Mouse (Mus musculus): ENCODE measurements around the gene Dnmt3a. TPM values are rescaled to one million over a fixed set of nuclear protein-coding genes. Genes with fewer than 3 reads are reported as not detected.

Dnmt3a gene
- polyA plus RNA-seq, 2 experiments = 48.7 to 74.5 TPM

- peaks cover 49% of the 10 kb centered on the region for H3K4me1 ChIP-seq (ENCODE audit: control insufficient read depth, insufficient read depth, low read length)
- ATAC-seq (ENCODE audit: low FRiP score, low read depth) (peak; percentile 83), DNase-seq (ENCODE audit: low spot score) (peak; percentile 90)
- H3K9me3 ChIP-seq (ENCODE audit: control insufficient read depth, low read length) = no peaks in the 10 kb centered on the region
- peak overlapping the region; percentile 91 for H3K27ac ChIP-seq (replicated peaks; ENCODE audit: low read depth, low read length)
- 4% methylated on average over 33 of the region's 45 CpGs for WGBS
- peak overlapping the region; percentile 75 for H3K9ac ChIP-seq (ENCODE audit: low read depth, low read length, severe bottlenecking)
- TF ChIP-seq POLR2A (IDR thresholded peaks at IDR 0.05; ENCODE audit: borderline replicate concordance, extremely low read depth, insufficient read depth, insufficient read length) = 0 out of 2 replicates have a peak, but pooled peaks have one; percentile 28
- H3K27me3 ChIP-seq (ENCODE audit: control insufficient read depth, insufficient read depth, low read length) = no peaks in the 10 kb centered on the region
- peaks cover 31% of the 10 kb centered on the region for H3K36me3 ChIP-seq (ENCODE audit: control insufficient read depth, insufficient read depth, low read length)
- H3K4me2 ChIP-seq (replicated peaks; ENCODE audit: low read depth, low read length, severe bottlenecking) = peak overlapping the region; percentile 73
- H3K4me3 ChIP-seq (replicated peaks; ENCODE audit: low read length) = peak overlapping the region; percentile 50
Measured at GRCm38 (mm10) chr12:3890753-3891751, 85.2 kb downstream of the Dnmt3a start.

- 0 out of 2 replicates have a peak, but pooled peaks have one; percentile 20 for TF ChIP-seq POLR2A (IDR thresholded peaks at IDR 0.05; ENCODE audit: borderline replicate concordance, extremely low read depth, insufficient read depth, insufficient read length)
- H3K36me3 ChIP-seq (ENCODE audit: control insufficient read depth, insufficient read depth, low read length) = peaks cover 39% of the 10 kb centered on the region
- H3K9ac ChIP-seq (ENCODE audit: low read depth, low read length, severe bottlenecking) = peak overlapping the region; percentile 75
- DNase-seq (ENCODE audit: low spot score) = no peak
- no peaks in the 10 kb centered on the region for H3K27me3 ChIP-seq (ENCODE audit: control insufficient read depth, insufficient read depth, low read length)
- peak; percentile 58 for ATAC-seq (ENCODE audit: low FRiP score, low read depth)
- H3K4me1 ChIP-seq (ENCODE audit: control insufficient read depth, insufficient read depth, low read length) = peaks cover 43% of the 10 kb centered on the region
- H3K4me3 ChIP-seq (replicated peaks; ENCODE audit: low read length) = peak overlapping the region; percentile 50
- peak overlapping the region; percentile 73 for H3K4me2 ChIP-seq (replicated peaks; ENCODE audit: low read depth, low read length, severe bottlenecking)
- H3K9me3 ChIP-seq (ENCODE audit: control insufficient read depth, low read length) = no peaks in the 10 kb centered on the region
- WGBS = under 1% methylated on average over 17 of the region's 18 CpGs
- H3K27ac ChIP-seq (replicated peaks; ENCODE audit: low read depth, low read length) = peak overlapping the region; percentile 91
Measured at GRCm38 (mm10) chr12:3891779-3892239, 86.0 kb downstream of the Dnmt3a start.

GRCm38 (mm10) chr12:3892240-3893059 lies 86.6 kb downstream of the Dnmt3a start:
- H3K4me3 ChIP-seq (replicated peaks; ENCODE audit: low read length) = peak overlapping the region; percentile 50
- H3K27me3 ChIP-seq (ENCODE audit: control insufficient read depth, insufficient read depth, low read length) = no peaks in the 10 kb centered on the region
- DNase-seq (ENCODE audit: low spot score) = peak; percentile 27
- no peaks in the 10 kb centered on the region for H3K9me3 ChIP-seq (ENCODE audit: control insufficient read depth, low read length)
- H3K9ac ChIP-seq (ENCODE audit: low read depth, low read length, severe bottlenecking) = peak overlapping the region; percentile 75
- 1% methylated on average over 15 of the region's 15 CpGs for WGBS
- H3K4me2 ChIP-seq (replicated peaks; ENCODE audit: low read depth, low read length, severe bottlenecking) = peak overlapping the region; percentile 73
- peaks cover 38% of the 10 kb centered on the region for H3K4me1 ChIP-seq (ENCODE audit: control insufficient read depth, insufficient read depth, low read length)
- no peak for TF ChIP-seq POLR2A (IDR thresholded peaks at IDR 0.05; ENCODE audit: borderline replicate concordance, extremely low read depth, insufficient read depth, insufficient read length)
- peak; percentile 11 for ATAC-seq (ENCODE audit: low FRiP score, low read depth)
- H3K27ac ChIP-seq (replicated peaks; ENCODE audit: low read depth, low read length) = peak overlapping the region; percentile 91
- H3K36me3 ChIP-seq (ENCODE audit: control insufficient read depth, insufficient read depth, low read length) = peaks cover 45% of the 10 kb centered on the region

- Histone ChIP-seq H3K9me3 (ENCODE audit: control insufficient read depth, low read length) (no peaks in the 10 kb centered on the region), H3K27ac (replicated peaks; ENCODE audit: low read depth, low read length) (0 out of 2 replicates have a peak overlapping the region, but pooled peaks have one; percentile 91), H3K27me3 (ENCODE audit: control insufficient read depth, insufficient read depth, low read length) (no peaks in the 10 kb centered on the region), H3K9ac (ENCODE audit: low read depth, low read length, severe bottlenecking) (peak overlapping the region; percentile 75), H3K4me3 (replicated peaks; ENCODE audit: low read length) (peak overlapping the region; percentile 50), H3K4me2 (replicated peaks; ENCODE audit: low read depth, low read length, severe bottlenecking) (peak overlapping the region; percentile 73), H3K36me3 (ENCODE audit: control insufficient read depth, insufficient read depth, low read length) (peaks cover 53% of the 10 kb centered on the region), H3K4me1 (ENCODE audit: control insufficient read depth, insufficient read depth, low read length) (peaks cover 32% of the 10 kb centered on the region)
- no peak for DNase-seq (ENCODE audit: low spot score)
- no peak for TF ChIP-seq POLR2A (IDR thresholded peaks at IDR 0.05; ENCODE audit: borderline replicate concordance, extremely low read depth, insufficient read depth, insufficient read length)
- WGBS = 22% methylated on average over 6 of the region's 6 CpGs
- ATAC-seq (ENCODE audit: low FRiP score, low read depth) = no peak
Measured at GRCm38 (mm10) chr12:3893335-3893734, 87.5 kb downstream of the Dnmt3a start.

- Histone ChIP-seq H3K4me2 (replicated peaks; ENCODE audit: low read depth, low read length, severe bottlenecking) (no peak overlapping the region), H3K36me3 (ENCODE audit: control insufficient read depth, insufficient read depth, low read length) (peaks cover 57% of the 10 kb centered on the region), H3K9ac (ENCODE audit: low read depth, low read length, severe bottlenecking) (no peak overlapping the region), H3K27ac (replicated peaks; ENCODE audit: low read depth, low read length) (0 out of 2 replicates have a peak overlapping the region, but pooled peaks have one; percentile 5), H3K4me3 (replicated peaks; ENCODE audit: low read length) (no peak overlapping the region), H3K9me3 (ENCODE audit: control insufficient read depth, low read length) (no peaks in the 10 kb centered on the region), H3K4me1 (ENCODE audit: control insufficient read depth, insufficient read depth, low read length) (peaks cover 32% of the 10 kb centered on the region), H3K27me3 (ENCODE audit: control insufficient read depth, insufficient read depth, low read length) (no peaks in the 10 kb centered on the region)
- DNase-seq (ENCODE audit: low spot score) = no peak
- no peak for ATAC-seq (ENCODE audit: low FRiP score, low read depth)
- TF ChIP-seq POLR2A (IDR thresholded peaks at IDR 0.05; ENCODE audit: borderline replicate concordance, extremely low read depth, insufficient read depth, insufficient read length) = no peak
- WGBS = 80% methylated on average over 7 of the region's 7 CpGs
Measured at GRCm38 (mm10) chr12:3894525-3894924, 88.7 kb downstream of the Dnmt3a start.

Measured in limb, embryonic 14.5 days (tissue).